Mouse (Mus musculus) embryo, embryonic 9.5 days (tissue): ENCODE measurements around the gene Cux1.

ENCODE experiments used
- DNase-seq: peaks from one replicate; pipeline ENCODE4 v3.0.0-alpha.2; 2017; ENCODE audit errors: extremely low spot score

Cux1 gene

DNA sequence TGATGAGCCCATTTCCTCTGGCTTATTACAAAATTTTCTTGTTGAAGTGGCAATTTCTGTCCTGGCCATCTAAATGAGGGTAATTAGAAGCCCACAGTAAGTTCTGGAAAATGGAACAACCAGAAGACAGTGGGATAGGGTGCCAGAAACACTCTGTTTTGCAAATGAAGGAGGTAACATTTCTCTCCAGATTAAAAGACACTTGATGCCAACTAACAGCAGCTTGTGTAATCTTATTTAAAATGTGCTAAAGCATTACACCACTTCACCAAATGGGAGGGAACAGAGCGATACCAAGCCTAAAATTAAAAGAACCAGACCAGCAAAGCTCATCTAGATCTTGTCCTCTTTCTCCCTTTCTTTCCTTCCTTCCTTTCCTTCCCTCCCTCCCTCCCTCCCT is 61.0 kb downstream of the Cux1 start:
- no peak for DNase-seq

- peak; percentile 22 for DNase-seq
Observed at GRCm38 (mm10) chr5:136502491-136503086, 64.7 kb downstream of the Cux1 start.

DNA sequence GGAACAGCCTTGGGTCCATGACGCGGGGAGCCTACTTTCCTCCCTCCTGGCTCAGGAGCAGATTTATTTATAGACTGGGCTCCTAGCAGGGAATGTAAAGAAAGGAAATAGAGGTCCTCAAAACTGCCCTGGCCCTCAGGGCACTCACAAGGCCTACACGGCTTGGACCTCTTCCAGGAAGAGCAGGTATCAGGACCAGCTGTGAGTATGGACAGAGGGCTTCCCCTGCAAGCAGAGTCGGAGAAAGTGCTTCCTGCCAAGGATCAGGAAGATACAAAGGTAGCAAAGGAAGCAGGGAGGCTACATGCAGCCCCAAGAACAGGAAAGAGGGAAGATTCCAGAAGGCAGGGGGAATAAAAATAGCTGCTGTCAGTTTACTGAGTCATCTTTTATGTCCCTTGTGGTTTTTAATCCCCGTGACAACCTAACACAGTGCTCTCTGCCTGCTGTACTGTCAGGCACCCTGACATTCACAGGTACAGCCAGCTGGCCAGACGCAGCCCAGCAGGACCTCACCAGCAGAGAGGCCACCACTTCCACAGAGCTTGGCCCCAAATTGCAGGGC is 66.9 kb downstream of the Cux1 start:
- no peak for DNase-seq

- no peak for DNase-seq
Observed at GRCm38 (mm10) chr5:136499316-136499715, 68.0 kb downstream of the Cux1 start.

- no peak for DNase-seq
Observed at GRCm38 (mm10) chr5:136498741-136499140, 68.5 kb downstream of the Cux1 start.

GRCm38 (mm10) chr5:136497301-136497700 is 70.0 kb downstream of the Cux1 start:
- DNase-seq: no peak

- DNase-seq: no peak
Observed at GRCm38 (mm10) chr5:136495581-136495980, 71.7 kb downstream of the Cux1 start.

GRCm38 (mm10) chr5:136494927-136495326 is 72.4 kb downstream of the Cux1 start:
- no peak for DNase-seq

DNA sequence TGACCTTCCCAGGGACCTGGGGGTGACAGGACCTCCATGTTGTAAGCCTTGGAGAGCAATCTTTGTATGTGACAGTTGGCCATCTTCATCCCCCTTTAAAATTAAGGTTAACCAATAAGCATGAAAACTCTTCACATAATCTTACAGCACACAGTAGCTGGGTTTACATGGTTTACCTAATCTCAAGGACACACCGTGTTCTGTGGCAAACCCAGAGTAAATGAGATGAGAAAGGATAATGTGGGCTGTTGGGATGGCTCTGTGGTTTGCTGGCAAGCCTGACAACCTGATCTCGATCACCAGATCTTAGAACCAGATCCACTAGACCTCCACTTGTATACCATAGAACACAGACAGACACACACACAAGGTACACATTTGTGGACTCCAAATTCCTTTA is 73.0 kb downstream of the Cux1 start:
- DNase-seq: no peak

- no peak for DNase-seq
Observed at GRCm38 (mm10) chr5:136489450-136489849, 77.8 kb downstream of the Cux1 start.

DNA sequence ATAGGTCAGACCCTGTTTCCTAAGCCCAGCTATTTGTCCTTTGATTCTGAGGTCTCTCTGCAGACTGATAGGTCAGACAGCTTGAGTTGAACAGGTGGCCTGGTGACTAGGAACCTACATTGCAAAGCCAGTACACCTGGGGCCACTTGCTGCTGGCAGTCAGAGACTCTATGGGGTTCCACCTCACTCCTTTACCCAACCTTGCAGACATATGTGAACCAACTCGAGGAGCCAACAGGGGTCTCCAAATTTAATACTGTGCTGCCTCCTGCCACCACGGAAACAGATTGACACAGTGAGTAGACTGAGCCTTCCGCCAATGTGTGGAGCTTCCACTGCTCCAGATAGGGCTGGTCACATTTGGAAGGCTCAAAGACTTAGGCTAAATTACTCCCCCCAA is 78.6 kb downstream of the Cux1 start:
- no peak for DNase-seq

DNA sequence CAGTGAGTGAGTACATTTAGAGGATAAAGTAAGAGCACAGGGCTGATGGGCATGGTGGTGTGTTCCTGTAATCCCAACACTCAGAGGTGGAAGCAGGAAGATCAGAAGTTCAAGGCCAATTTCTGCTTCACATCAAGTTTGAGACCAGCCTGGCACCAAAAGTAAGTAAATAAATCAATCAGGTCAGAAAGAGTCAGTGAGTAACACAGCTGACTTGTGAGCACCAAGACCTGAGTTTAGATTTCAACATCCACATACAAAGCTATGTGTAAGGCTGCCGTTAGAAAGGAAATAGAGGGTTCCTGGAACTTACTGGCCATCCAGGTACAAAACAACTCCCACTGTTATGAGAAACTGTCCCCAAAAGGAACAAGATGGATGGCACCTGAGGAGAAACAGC is 79.1 kb downstream of the Cux1 start:
- DNase-seq: no peak

DNA sequence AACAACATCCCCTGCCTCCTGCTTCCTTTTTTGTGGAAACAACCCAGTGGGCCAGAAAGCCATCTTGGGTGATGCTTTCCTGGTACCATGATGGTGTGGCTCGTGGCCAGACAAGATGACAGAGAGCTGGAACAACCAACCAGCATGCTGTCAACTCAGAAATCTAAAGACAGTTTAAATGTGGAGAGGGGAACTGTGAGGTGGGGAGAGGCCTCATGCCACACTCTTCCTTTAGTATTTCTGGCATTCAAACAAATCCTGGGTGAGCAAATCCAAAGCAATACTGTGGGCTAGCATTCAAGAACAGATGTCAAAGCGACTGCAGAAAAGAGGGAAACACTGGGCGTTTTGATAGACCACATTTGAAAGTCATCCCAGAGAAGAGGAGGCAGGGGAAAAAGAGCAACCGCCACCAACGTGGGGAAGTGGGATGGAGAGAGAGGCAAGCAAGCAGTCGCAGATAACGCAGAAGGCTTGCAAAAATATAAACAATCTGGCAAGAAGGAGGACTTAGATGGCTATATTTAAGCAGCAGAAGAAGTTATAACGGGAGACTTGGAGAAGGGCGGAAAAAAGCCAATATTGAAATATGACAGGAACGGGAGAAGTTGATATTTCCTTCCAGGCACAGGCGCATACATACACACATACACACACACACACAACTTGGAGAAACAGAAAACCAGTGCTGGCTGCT is 79.7 kb downstream of the Cux1 start:
- DNase-seq: no peak

GRCm38 (mm10) chr5:136486401-136486800 is 80.9 kb downstream of the Cux1 start:
- DNase-seq: no peak

DNA sequence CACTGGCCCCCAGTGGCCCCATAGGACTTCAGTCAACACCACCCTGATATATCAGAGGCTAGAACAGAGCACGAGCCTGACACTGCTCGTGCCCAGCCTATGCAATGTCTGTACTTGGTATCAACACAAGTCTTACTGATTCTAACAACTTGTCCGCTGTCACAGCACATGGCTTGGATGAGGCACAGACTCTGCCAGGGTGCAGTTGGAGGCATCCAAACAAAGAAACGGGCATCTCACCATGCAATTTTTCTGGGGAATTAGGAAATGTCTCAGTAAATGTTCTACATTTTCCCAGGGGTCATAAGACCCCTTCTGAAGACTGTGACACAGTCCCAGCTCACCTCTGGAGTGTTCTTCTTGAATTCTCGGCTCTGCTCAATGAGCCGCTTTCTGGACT is 81.9 kb downstream of the Cux1 start:
- no peak for DNase-seq

DNA sequence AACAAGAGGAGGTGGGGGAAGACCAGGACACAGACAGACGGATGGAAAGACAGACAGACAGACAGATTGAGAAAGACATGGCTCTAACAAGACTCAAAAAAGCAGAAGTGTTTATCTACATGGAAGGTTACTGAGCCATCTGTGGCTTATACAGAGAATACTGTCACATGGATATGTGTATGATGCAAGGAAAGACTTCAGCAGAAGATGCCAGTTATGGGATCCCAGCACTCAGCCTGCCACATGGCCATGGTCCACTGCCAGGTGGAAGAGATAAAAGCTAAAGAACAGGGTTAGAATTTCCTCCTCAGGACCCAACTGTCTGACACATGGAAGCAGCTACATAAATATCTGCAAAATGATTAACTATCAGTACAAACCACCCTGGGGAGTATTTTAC is 84.9 kb downstream of the Cux1 start:
- DNase-seq: no peak

GRCm38 (mm10) chr5:136480541-136480940 is 86.7 kb downstream of the Cux1 start:
- no peak for DNase-seq

- DNase-seq: no peak
Observed at GRCm38 (mm10) chr5:136479801-136480200, 87.5 kb downstream of the Cux1 start.

- DNase-seq: no peak
Observed at GRCm38 (mm10) chr5:136479024-136479763, 88.1 kb downstream of the Cux1 start.

- DNase-seq: no peak
Observed at GRCm38 (mm10) chr5:136476272-136476671, 91.0 kb downstream of the Cux1 start.

DNA sequence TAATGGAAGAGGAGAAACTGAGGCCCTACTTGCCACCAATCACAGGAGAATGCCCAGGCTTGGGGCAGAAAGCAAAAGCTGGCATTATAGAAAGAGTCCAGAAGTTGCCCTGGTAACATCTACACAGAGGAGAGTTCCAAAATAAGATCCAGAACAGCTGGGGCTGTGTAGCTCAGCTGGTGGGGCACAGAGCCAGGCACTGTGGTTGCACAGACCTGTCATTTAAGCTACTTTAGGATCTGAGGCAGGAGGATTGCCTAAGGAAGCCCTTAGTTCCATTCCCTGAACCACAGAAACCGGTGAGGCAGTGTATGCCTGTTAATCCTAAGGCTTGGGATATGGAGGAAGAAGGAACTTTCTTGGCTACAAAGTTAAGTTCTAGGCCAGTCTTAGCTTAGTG is 92.1 kb downstream of the Cux1 start:
- no peak for DNase-seq

DNA sequence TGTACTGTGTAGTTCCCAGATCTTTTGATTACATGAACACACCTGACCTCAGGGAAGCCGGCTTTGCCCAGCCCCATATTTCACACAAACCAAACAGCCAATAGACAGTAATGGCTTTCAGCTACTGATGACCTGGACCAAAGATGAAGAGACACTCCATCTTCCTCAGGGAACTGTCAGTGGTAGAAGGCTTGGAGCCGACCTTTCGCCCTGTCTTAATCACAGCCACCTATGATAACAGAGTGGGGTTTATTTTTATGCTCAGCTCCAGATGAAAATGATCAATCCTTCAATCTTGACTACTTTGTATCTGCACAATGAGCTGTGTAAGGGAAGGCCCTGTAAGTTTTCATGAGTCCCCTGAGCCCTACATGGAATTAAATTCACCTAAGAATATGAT is 93.2 kb downstream of the Cux1 start:
- DNase-seq: peak; percentile 48

- DNase-seq: no peak
Observed at GRCm38 (mm10) chr5:136473337-136473736, 94.0 kb downstream of the Cux1 start.
